Mouse (Mus musculus) heart, embryonic 12.5 days (tissue): ENCODE results near the gene Nfat5. TPM values are rescaled to one million over a fixed set of nuclear protein-coding genes. Genes with fewer than 3 reads are reported as not detected.

Experiments used
- ATAC-seq: fragments of 200-750 bp; cut with Nextera tagmentation; 2 replicates; pipeline ENCODE4 v1.8.0; 2017; ENCODE audit warnings: moderate TSS enrichment, moderate library complexity; ENCODE audit not compliant: insufficient number of reproducible peaks, low FRiP score
- H3K27ac ChIP-seq: fragments of 300-500 bp; sonication (generic); 2 replicates; pipeline ENCODE4 v1.5.1; 2016; ENCODE audit warnings: mild to moderate bottlenecking, moderate library complexity; ENCODE audit not compliant: poor library complexity, severe bottlenecking
- H3K27me3 ChIP-seq: fragments of 300-500 bp; sonication (generic); replicated peaks from 2 replicates; pipeline ENCODE4 v1.6.1; 2016; ENCODE audit warnings: mild to moderate bottlenecking, moderate library complexity
- H3K36me3 ChIP-seq: fragments of 300-500 bp; sonication (generic); 2 replicates; pipeline ENCODE4 v1.6.1; 2016; ENCODE audit warnings: mild to moderate bottlenecking, moderate library complexity
- H3K4me1 ChIP-seq: fragments of 300-500 bp; sonication (generic); replicated peaks from 2 replicates; pipeline ENCODE4 v1.6.1; 2016; ENCODE audit warnings: mild to moderate bottlenecking
- H3K4me2 ChIP-seq: fragments of 300-500 bp; sonication (generic); 2 replicates; pipeline ENCODE4 v1.6.1; 2016; ENCODE audit warnings: mild to moderate bottlenecking, moderate library complexity
- H3K4me3 ChIP-seq: fragments of 300-500 bp; sonication (generic); 2 replicates; pipeline ENCODE4 v1.5.1; 2016; ENCODE audit warnings: mild to moderate bottlenecking
- H3K9ac ChIP-seq: fragments of 300-500 bp; sonication (generic); 2 replicates; pipeline ENCODE4 v1.6.1; 2016; ENCODE audit warnings: mild to moderate bottlenecking, moderate library complexity
- H3K9me3 ChIP-seq: fragments of 300-500 bp; sonication (generic); replicated peaks from 2 replicates; pipeline ENCODE4 v1.6.1; 2016; ENCODE audit warnings: mild to moderate bottlenecking, moderate library complexity
- WGBS: fragments of 180-500 bp; shearing (Covaris S2); methylation state at CpG from one replicate; pipeline ENCODE4 v1.1.7; 2016; 5-methylcytosine and 5-hydroxymethylcytosine counted together
- polyA plus RNA-seq: library from polyadenylated mRNA; unstranded; fragments of >200 nt; fragmentation: Nextera tagmentation; extraction: Ambion mirVana; gene quantifications from 2 replicates; pipeline ENCODE4 v1.2.1, GENCODE M21; 2016

Gene Nfat5
- polyA plus RNA-seq, 1 experiment from 2014 or later: 13.1 TPM

DNA sequence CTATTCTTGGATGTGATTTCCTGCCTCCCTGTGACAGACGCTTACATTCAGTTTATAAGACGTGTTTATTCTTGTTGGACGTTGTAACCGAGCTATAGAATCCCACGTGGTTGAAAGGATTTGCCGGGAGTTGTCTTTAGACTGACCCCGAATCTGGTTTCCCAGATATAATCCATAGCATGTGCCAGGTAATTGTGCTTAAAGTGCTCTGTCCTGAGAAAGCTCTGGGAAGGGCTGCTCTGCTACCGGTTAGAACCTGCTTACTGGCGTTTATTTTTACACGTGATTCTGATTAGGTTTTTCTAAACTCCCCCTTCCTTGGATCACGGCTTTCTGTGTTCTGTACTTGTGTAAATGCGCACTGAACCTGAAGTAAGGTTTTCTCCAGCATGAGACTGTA is 104.4 kb downstream of the Nfat5 start:
- WGBS: 58% methylated on average over 12 of the region's 12 CpGs
- Histone ChIP-seq H3K4me1 (peaks cover 5% of the 10 kb centered on the region; the same call in 1 of the 2 replicates), H3K27ac (no peak overlapping the region), H3K4me3 (no peak overlapping the region), H3K4me2 (no peak overlapping the region), H3K27me3 (no peaks in the 10 kb centered on the region), H3K9me3 (no peaks in the 10 kb centered on the region), H3K36me3 (no peaks in the 10 kb centered on the region), H3K9ac (no peak overlapping the region)
- no peak for ATAC-seq

DNA sequence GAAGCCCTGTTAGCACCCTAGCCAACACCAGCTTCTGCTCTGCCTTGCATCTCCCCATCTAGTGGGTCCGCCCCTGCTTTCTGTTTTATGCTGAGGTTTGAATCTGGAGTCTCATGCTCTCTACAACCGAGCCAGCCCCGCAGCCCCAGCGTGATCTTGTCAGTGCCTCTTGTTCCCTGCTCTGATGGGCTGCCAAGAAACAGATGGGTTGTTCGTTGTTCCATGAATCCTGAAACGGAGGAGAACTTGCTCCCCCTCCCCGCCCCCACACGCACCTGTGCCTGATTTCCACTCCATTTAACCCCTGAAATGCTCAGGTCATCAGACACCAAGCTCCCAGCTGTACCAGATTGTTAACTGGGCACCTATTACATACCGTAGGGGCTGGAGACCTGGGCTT is 106.2 kb downstream of the Nfat5 start:
- no peak overlapping the region for H3K4me3 ChIP-seq
- no peaks in the 10 kb centered on the region for H3K27me3 ChIP-seq
- no peak for ATAC-seq
- 46% methylated on average over 9 of the region's 9 CpGs for WGBS
- peaks cover 5% of the 10 kb centered on the region; the same call in 1 of the 2 replicates for H3K4me1 ChIP-seq
- H3K27ac ChIP-seq: no peak overlapping the region
- no peaks in the 10 kb centered on the region for H3K36me3 ChIP-seq
- no peaks in the 10 kb centered on the region for H3K9me3 ChIP-seq
- H3K4me2 ChIP-seq: no peak overlapping the region
- H3K9ac ChIP-seq: no peak overlapping the region

DNA sequence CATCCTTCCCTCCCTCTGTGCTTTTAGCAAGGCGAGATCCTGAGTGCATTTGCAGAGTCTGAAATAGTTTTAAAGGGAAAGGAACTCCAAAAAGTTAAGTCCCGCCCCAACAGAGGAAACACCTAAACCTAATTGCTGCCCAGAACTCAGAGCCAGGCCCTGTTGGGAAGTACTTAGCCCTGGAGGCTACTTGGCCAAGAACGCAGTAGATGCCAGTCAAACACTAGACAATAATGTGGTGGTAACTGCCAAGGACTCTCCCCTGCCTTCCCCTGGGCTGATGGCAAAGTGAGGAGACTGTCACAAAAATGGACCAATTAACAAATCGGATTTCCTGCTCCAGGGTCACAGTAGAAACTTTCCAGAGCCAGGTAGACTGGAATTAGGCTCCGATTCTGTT is 108.6 kb downstream of the Nfat5 start:
- Histone ChIP-seq H3K4me1 (peaks cover 5% of the 10 kb centered on the region; the same call in 1 of the 2 replicates), H3K4me3 (no peak overlapping the region), H3K9ac (no peak overlapping the region), H3K36me3 (no peaks in the 10 kb centered on the region), H3K9me3 (no peaks in the 10 kb centered on the region), H3K27me3 (no peaks in the 10 kb centered on the region), H3K27ac (no peak overlapping the region), H3K4me2 (no peak overlapping the region)
- ATAC-seq: no peak
- 77% methylated on average over 5 of the region's 5 CpGs for WGBS

DNA sequence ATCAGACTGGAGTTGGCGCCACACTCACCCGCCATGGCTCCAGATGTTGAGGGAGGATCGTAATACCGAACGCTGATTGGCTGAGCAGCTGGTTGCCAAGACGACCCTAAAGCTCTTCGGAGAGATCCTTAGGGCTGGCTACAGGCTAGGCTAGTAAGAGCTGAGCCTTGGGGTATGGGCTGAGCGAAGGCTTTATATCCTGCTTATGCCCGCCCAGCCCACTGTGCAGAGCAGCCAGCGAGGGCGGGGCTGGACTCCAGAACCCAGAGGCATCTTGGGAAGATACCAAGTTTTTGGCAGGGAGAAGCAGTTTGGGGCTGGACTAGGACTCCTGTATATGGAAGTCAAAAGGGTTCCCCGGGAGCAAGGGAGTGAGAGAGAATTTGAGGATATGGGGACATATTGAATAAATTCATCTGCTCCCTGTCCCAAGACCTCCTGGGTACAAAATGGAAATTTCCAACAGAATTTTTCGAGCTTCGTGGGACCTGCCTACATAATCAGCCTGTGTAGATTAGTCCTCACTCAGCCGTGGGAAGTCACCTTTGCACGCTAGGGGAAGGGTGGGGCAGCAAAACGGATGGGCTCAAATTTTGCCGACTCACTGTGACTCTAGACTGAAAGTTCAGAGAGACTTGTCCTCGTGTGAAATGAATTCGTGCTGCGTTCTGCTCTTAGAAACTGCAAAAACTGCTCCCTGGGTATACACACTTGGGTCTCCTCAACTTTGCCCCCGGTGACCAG is 109.9 kb downstream of the Nfat5 start, which contains the start of gene Nqo1:
Gene Nqo1 (minus strand): TSS at position 169 of the 744 bp plus-strand sequence.
- WGBS: 13% methylated on average over 22 of the region's 22 CpGs
- no peak within 1 kb of the TSS for H3K9ac ChIP-seq

DNA sequence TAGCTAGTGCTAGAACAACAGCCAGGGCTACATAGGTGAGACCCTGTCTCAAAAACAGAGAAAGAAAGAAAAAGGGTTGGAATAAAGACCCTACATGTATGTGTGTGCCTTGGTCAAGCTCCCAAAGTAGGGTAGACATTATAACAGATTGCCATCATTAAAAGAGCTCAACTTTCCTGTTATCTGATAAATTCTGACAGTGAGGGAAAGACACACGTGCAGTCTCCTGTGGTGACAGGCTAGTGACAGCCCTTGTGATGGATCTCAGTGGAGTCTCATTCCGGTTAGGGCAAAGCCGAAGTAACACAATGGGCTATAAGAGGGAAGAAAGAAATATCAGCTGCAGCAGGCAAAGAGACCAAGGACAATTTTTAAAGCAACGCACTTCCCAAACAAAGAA is 110.8 kb downstream of the Nfat5 start:
- 56% methylated on average over 4 of the region's 4 CpGs for WGBS
- Histone ChIP-seq H3K4me1 (peaks cover 5% of the 10 kb centered on the region; the same call in 1 of the 2 replicates), H3K36me3 (peaks cover 10% of the 10 kb centered on the region), H3K27ac (peak overlapping the region; percentile 47; the same call in 1 of the 2 replicates), H3K9ac (no peak overlapping the region), H3K27me3 (no peaks in the 10 kb centered on the region), H3K4me3 (no peak overlapping the region), H3K4me2 (peak overlapping the region; percentile 68; the same call in 1 of the 2 replicates), H3K9me3 (no peaks in the 10 kb centered on the region)
- no peak for ATAC-seq

More for the DNA sequence above, 109.9 kb downstream of the Nfat5 start, which contains the start of gene Nqo1:
- ATAC-seq: peak; percentile 96
- H3K4me2 ChIP-seq: peak within 1 kb of the TSS; percentile 68
- no peaks in the 10 kb centered on the region for H3K9me3 ChIP-seq
- peak within 1 kb of the TSS; percentile 41 for H3K4me3 ChIP-seq
- H3K4me1 ChIP-seq: peaks cover 5% of the 10 kb centered on the region; the same call in 1 of the 2 replicates
- no peaks in the 10 kb centered on the region for H3K27me3 ChIP-seq
- peaks cover 6% of the 10 kb centered on the region; the same call in 1 of the 2 replicates for H3K36me3 ChIP-seq
- H3K27ac ChIP-seq: peak within 1 kb of the TSS; percentile 49; the same call in 1 of the 2 replicates

DNA sequence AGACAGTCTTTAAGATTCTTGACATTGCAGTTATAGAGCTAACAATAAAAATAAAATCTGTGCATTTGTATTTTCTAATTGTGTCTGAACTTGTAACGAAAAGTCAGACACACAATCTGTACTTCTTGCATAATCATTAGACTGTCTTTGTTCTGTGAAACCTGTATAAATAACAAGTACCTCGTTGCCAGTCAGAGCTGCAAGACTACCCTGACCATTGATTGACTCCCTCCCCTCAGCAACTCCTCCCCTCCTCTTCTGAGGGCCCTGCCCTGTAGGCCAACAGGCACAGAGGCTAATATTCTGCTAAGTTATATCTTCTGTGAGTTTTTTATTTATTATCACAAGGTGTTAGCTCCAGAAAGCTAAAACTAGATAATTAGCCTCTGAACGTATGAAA is 112.7 kb downstream of the Nfat5 start:
- WGBS: 66% methylated on average over 3 of the region's 3 CpGs
- Histone ChIP-seq H3K4me1 (peaks cover 5% of the 10 kb centered on the region; the same call in 1 of the 2 replicates), H3K36me3 (peaks cover 28% of the 10 kb centered on the region), H3K4me3 (no peak overlapping the region), H3K27ac (no peak overlapping the region), H3K9me3 (no peaks in the 10 kb centered on the region), H3K27me3 (no peaks in the 10 kb centered on the region), H3K9ac (no peak overlapping the region), H3K4me2 (no peak overlapping the region)
- no peak for ATAC-seq

DNA sequence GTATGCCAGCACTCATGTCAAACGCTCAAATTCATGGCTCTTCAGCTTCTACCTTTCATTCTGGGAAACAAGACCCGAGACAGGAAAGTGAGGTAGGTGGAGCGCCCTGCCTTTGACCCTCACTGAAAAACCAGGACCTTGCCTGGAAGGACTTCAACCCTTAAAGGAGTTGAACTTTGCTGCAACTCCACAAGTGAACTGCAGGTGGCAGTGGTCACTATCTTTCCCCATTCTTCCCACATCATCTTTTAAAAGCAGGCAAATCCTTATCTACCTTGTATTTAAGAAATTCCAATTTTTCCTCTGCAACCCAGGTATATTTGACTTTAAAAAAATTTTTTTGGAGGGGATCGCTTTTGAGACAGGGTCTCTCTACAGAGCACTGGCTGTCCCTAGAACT is 118.1 kb downstream of the Nfat5 start:
- no peak for ATAC-seq
- no peak overlapping the region for H3K4me3 ChIP-seq
- no peaks in the 10 kb centered on the region for H3K9me3 ChIP-seq
- no peak overlapping the region for H3K27ac ChIP-seq
- no peaks in the 10 kb centered on the region for H3K27me3 ChIP-seq
- H3K4me1 ChIP-seq: no peaks in the 10 kb centered on the region
- 60% methylated on average over 4 of the region's 4 CpGs for WGBS
- peaks cover 81% of the 10 kb centered on the region for H3K36me3 ChIP-seq
- H3K9ac ChIP-seq: no peak overlapping the region
- no peak overlapping the region for H3K4me2 ChIP-seq

DNA sequence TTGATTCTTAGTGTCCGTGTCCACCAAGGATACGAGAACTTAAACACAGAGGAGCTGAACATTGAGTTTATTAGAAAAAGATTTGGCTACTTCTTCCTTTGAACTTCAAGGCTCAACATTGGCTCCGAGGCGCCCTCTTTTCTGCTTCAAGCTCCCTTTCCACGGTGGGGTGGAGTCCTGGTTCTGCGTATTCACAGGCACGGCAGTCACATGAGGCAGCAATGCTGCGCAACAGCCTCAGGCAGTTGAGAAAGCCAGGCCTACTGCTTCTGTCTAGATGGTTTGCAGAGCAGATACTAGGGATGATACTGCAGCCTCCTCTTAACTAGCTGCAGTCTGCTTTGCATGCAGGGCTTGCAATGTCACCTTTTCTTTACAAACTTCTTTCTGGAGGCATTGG is 119.3 kb downstream of the Nfat5 start:
- H3K36me3 ChIP-seq: peaks cover 89% of the 10 kb centered on the region

DNA sequence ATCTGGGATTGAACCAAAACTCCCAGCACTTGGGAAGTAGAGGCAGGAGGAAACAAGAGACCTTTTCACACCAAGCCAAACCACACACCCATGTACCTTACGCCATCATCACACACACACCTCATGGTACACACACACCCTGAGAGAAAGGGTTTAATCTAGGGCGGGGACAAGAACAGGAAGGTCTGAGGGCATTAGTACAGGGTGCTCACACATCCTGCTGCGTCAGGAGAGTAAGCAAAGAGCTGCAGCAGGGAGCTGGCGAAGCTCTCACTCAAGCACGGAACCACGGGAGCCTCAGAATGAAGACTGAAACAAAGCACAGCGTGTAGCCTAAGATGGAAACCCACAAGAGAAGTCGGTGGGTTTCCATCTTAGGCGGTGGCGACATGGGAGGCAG is 120.6 kb downstream of the Nfat5 start:
- no peak for ATAC-seq
- peaks cover 94% of the 10 kb centered on the region for H3K36me3 ChIP-seq
- H3K4me3 ChIP-seq: no peak overlapping the region
- no peaks in the 10 kb centered on the region for H3K9me3 ChIP-seq
- no peak overlapping the region for H3K9ac ChIP-seq
- H3K4me2 ChIP-seq: no peak overlapping the region
- H3K4me1 ChIP-seq: no peaks in the 10 kb centered on the region
- WGBS: 91% methylated on average over 10 of the region's 10 CpGs
- no peaks in the 10 kb centered on the region for H3K27me3 ChIP-seq
- no peak overlapping the region for H3K27ac ChIP-seq

More for the DNA sequence above, 119.3 kb downstream of the Nfat5 start:
- Histone ChIP-seq H3K9me3 (no peaks in the 10 kb centered on the region), H3K4me2 (no peak overlapping the region), H3K9ac (no peak overlapping the region), H3K27ac (no peak overlapping the region), H3K4me3 (no peak overlapping the region), H3K27me3 (no peaks in the 10 kb centered on the region), H3K4me1 (no peaks in the 10 kb centered on the region)
- no peak for ATAC-seq
- WGBS: 91% methylated on average over 8 of the region's 8 CpGs

DNA sequence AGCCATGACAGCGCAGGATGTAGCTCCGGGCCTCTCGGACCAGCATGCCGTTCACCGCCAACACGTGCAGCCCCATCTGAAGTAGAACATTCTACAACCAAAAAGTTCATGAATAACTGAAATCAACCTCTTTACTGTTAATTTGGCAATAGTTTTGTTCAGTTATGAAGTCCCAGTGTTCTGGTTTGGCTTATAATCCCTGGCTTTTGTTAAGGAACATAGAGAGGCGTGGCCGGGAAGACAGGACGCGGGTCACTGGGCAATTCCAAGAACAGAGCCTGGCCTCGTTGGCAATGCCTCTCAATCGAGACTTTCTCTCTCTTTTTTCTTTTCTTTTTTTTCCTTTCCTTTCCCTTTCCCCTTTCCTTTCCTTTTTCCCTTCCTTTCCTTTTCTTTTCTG is 123.7 kb downstream of the Nfat5 start:
- H3K27me3 ChIP-seq: no peaks in the 10 kb centered on the region
- no peak overlapping the region for H3K9ac ChIP-seq
- no peaks in the 10 kb centered on the region for H3K9me3 ChIP-seq
- peaks cover 96% of the 10 kb centered on the region for H3K36me3 ChIP-seq
- H3K4me1 ChIP-seq: no peaks in the 10 kb centered on the region
- 92% methylated on average over 12 of the region's 12 CpGs for WGBS
- H3K4me3 ChIP-seq: no peak overlapping the region
- H3K4me2 ChIP-seq: no peak overlapping the region
- no peak for ATAC-seq
- H3K27ac ChIP-seq: no peak overlapping the region

DNA sequence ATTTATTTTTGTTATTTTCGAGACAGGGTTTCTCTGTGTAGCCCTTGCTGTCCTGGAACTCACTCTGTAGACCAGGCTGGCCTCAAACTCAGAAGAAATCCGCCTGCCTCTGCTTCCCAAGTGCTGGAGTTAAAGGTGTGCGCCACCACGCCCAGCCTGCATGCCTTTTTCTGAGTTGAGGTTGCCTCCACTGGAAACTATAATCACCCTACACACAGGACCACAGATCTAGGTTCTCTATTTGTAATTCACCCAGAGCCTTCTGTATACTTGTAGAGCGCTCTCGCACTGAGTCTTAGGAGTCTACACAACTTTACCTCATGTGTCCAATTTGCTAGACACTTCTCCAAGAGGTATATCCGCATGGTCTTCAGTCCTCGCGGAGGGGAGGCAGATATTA is 130.9 kb downstream of the Nfat5 start:
- 0 out of 2 replicates have a peak, but pooled peaks have one; percentile 5 for ATAC-seq
- peaks cover 32% of the 10 kb centered on the region for H3K36me3 ChIP-seq
- H3K9ac ChIP-seq: peak overlapping the region; percentile 83
- peak overlapping the region; percentile 89 for H3K4me3 ChIP-seq
- H3K4me2 ChIP-seq: peak overlapping the region; percentile 83
- H3K27me3 ChIP-seq: peaks cover 4% of the 10 kb centered on the region; the same call in 1 of the 2 replicates
- H3K9me3 ChIP-seq: no peaks in the 10 kb centered on the region
- WGBS: 26% methylated on average over 9 of the region's 9 CpGs
- H3K4me1 ChIP-seq: peaks cover 11% of the 10 kb centered on the region; the same call in 1 of the 2 replicates
- peak overlapping the region; percentile 13; the same call in 1 of the 2 replicates for H3K27ac ChIP-seq
